Mouse (Mus musculus): Measurements from ENCODE around the gene Camkv. TPM values are rescaled to one million over a fixed set of nuclear protein-coding genes. Genes with fewer than 3 reads are reported as not detected.
A peak's percentile ranks its signal among the peaks of the same experiment; 100 is the strongest.

Camkv gene
- polyA plus RNA-seq, 1 experiment from 2014 or later, result 0.20 TPM

GRCm38 (mm10) chr9:107906252-107906966 is 29.1 kb upstream of the Camkv start, which contains the start of gene Mst1r:
Mst1r (plus strand) TSS chr9:107906873.
- WGBS, result 18% methylated on average over 19 of the region's 19 CpGs
- Histone ChIP-seq H3K9me3 (replicated peaks) (no peaks in the 10 kb centered on the region), H3K4me1 (replicated peaks) (peaks cover 41% of the 10 kb centered on the region), H3K27ac (peak within 1 kb of the TSS; percentile 24), H3K4me3 (peak within 1 kb of the TSS; percentile 51), H3K27me3 (peaks cover 5% of the 10 kb centered on the region), H3K36me3 (0 out of 2 replicates have a peak, but pooled peaks cover 3% of the 10 kb centered on the region), H3K4me2 (peak within 1 kb of the TSS; percentile 88), H3K9ac (peak within 1 kb of the TSS; percentile 50)
- ATAC-seq (replicated peaks; ENCODE audit: insufficient number of reproducible peaks, insufficient read depth, low FRiP score, low read depth), result peak; percentile 63

- Histone ChIP-seq H3K4me3 (peak overlapping the region; percentile 51), H3K9me3 (replicated peaks) (no peaks in the 10 kb centered on the region), H3K36me3 (0 out of 2 replicates have a peak, but pooled peaks cover 3% of the 10 kb centered on the region), H3K4me1 (replicated peaks) (peaks cover 39% of the 10 kb centered on the region), H3K9ac (peak overlapping the region; percentile 50), H3K27me3 (no peaks in the 10 kb centered on the region), H3K4me2 (peak overlapping the region; percentile 88), H3K27ac (peak overlapping the region; percentile 24)
- ATAC-seq (replicated peaks; ENCODE audit: insufficient number of reproducible peaks, insufficient read depth, low FRiP score, low read depth), result no peak
- 45% methylated on average over 31 of the region's 31 CpGs for WGBS
These were observed 28.3 kb upstream of the Camkv start for GRCm38 (mm10) chr9:107906967-107907800.

GRCm38 (mm10) chr9:107907801-107908120 is 27.7 kb upstream of the Camkv start:
- H3K27ac ChIP-seq, result peak overlapping the region; percentile 24
- peak overlapping the region; percentile 88 for H3K4me2 ChIP-seq
- peak overlapping the region; percentile 30; the same call in 1 of the 2 replicates for H3K9ac ChIP-seq
- no peaks in the 10 kb centered on the region for H3K9me3 ChIP-seq (replicated peaks)
- WGBS, result 67% methylated on average over 14 of the region's 14 CpGs
- H3K36me3 ChIP-seq, result 0 out of 2 replicates have a peak, but pooled peaks cover 2% of the 10 kb centered on the region
- H3K4me1 ChIP-seq (replicated peaks), result peaks cover 39% of the 10 kb centered on the region
- H3K4me3 ChIP-seq, result peak overlapping the region; percentile 51
- H3K27me3 ChIP-seq, result peaks cover 1% of the 10 kb centered on the region; the same call in 1 of the 2 replicates
- no peak for ATAC-seq (replicated peaks; ENCODE audit: insufficient number of reproducible peaks, insufficient read depth, low FRiP score, low read depth)

- H3K36me3 ChIP-seq, result no peaks in the 10 kb centered on the region
- peaks cover 39% of the 10 kb centered on the region for H3K4me1 ChIP-seq (replicated peaks)
- peak overlapping the region; percentile 51 for H3K4me3 ChIP-seq
- WGBS, result 35% methylated on average over 18 of the region's 18 CpGs
- peaks cover 3% of the 10 kb centered on the region; the same call in 1 of the 2 replicates for H3K27me3 ChIP-seq
- peak overlapping the region; percentile 24 for H3K27ac ChIP-seq
- H3K9me3 ChIP-seq (replicated peaks), result no peaks in the 10 kb centered on the region
- H3K9ac ChIP-seq, result peak overlapping the region; percentile 30; the same call in 1 of the 2 replicates
- peak overlapping the region; percentile 88 for H3K4me2 ChIP-seq
- no peak for ATAC-seq (replicated peaks; ENCODE audit: insufficient number of reproducible peaks, insufficient read depth, low FRiP score, low read depth)
These were observed 26.9 kb upstream of the Camkv start for GRCm38 (mm10) chr9:107908410-107909158.

- H3K27ac ChIP-seq, result no peak overlapping the region
- 76% methylated on average over 15 of the region's 15 CpGs for WGBS
- 0 out of 2 replicates have a peak overlapping the region, but pooled peaks have one; percentile 21 for H3K4me2 ChIP-seq
- peaks cover 35% of the 10 kb centered on the region for H3K4me1 ChIP-seq (replicated peaks)
- no peak overlapping the region for H3K4me3 ChIP-seq
- peaks cover 4% of the 10 kb centered on the region; the same call in 1 of the 2 replicates for H3K27me3 ChIP-seq
- no peak for ATAC-seq (replicated peaks; ENCODE audit: insufficient number of reproducible peaks, insufficient read depth, low FRiP score, low read depth)
- H3K9me3 ChIP-seq (replicated peaks), result no peaks in the 10 kb centered on the region
- no peaks in the 10 kb centered on the region for H3K36me3 ChIP-seq
- H3K9ac ChIP-seq, result no peak overlapping the region
These were observed 25.3 kb upstream of the Camkv start for GRCm38 (mm10) chr9:107910025-107910769.

- Histone ChIP-seq H3K9ac (no peak overlapping the region), H3K4me2 (no peak overlapping the region), H3K27me3 (peaks cover 16% of the 10 kb centered on the region), H3K4me1 (replicated peaks) (0 out of 2 replicates have a peak, but pooled peaks cover 2% of the 10 kb centered on the region), H3K27ac (no peak overlapping the region), H3K4me3 (no peak overlapping the region), H3K9me3 (replicated peaks) (no peaks in the 10 kb centered on the region), H3K36me3 (no peaks in the 10 kb centered on the region)
- ATAC-seq (replicated peaks; ENCODE audit: insufficient number of reproducible peaks, insufficient read depth, low FRiP score, low read depth), result no peak
- 73% methylated on average over 16 of the region's 16 CpGs for WGBS
These were observed 20.6 kb upstream of the Camkv start for GRCm38 (mm10) chr9:107914764-107915420.

GRCm38 (mm10) chr9:107917895-107918608 is 17.4 kb upstream of the Camkv start:
- Histone ChIP-seq H3K9me3 (replicated peaks) (no peaks in the 10 kb centered on the region), H3K4me2 (no peak overlapping the region), H3K27ac (no peak overlapping the region), H3K4me1 (replicated peaks) (0 out of 2 replicates have a peak, but pooled peaks cover 2% of the 10 kb centered on the region), H3K36me3 (no peaks in the 10 kb centered on the region), H3K4me3 (no peak overlapping the region), H3K9ac (no peak overlapping the region), H3K27me3 (peaks cover 13% of the 10 kb centered on the region; the same call in 1 of the 2 replicates)
- WGBS, result 36% methylated on average over 13 of the region's 13 CpGs
- ATAC-seq (replicated peaks; ENCODE audit: insufficient number of reproducible peaks, insufficient read depth, low FRiP score, low read depth), result no peak

GRCm38 (mm10) chr9:107918884-107919283 is 16.6 kb upstream of the Camkv start:
- H3K4me2 ChIP-seq, result no peak overlapping the region
- no peak overlapping the region for H3K27ac ChIP-seq
- WGBS, result 79% methylated on average over 6 of the region's 6 CpGs
- ATAC-seq (replicated peaks; ENCODE audit: insufficient number of reproducible peaks, insufficient read depth, low FRiP score, low read depth), result no peak
- H3K4me1 ChIP-seq (replicated peaks), result peaks cover 10% of the 10 kb centered on the region
- H3K27me3 ChIP-seq, result peaks cover 13% of the 10 kb centered on the region; the same call in 1 of the 2 replicates
- no peak overlapping the region for H3K9ac ChIP-seq
- H3K36me3 ChIP-seq, result no peaks in the 10 kb centered on the region
- no peaks in the 10 kb centered on the region for H3K9me3 ChIP-seq (replicated peaks)
- H3K4me3 ChIP-seq, result no peak overlapping the region

GRCm38 (mm10) chr9:107919441-107919840 is 16.0 kb upstream of the Camkv start:
- Histone ChIP-seq H3K4me3 (no peak overlapping the region), H3K27me3 (peaks cover 13% of the 10 kb centered on the region; the same call in 1 of the 2 replicates), H3K36me3 (no peaks in the 10 kb centered on the region), H3K9me3 (replicated peaks) (no peaks in the 10 kb centered on the region), H3K4me1 (replicated peaks) (peaks cover 15% of the 10 kb centered on the region), H3K27ac (no peak overlapping the region), H3K9ac (no peak overlapping the region), H3K4me2 (no peak overlapping the region)
- 81% methylated on average over 5 of the region's 5 CpGs for WGBS
- ATAC-seq (replicated peaks; ENCODE audit: insufficient number of reproducible peaks, insufficient read depth, low FRiP score, low read depth), result no peak
